ENCODE assay signal across 20 mouse cellular contexts in the genomic region with DNA sequence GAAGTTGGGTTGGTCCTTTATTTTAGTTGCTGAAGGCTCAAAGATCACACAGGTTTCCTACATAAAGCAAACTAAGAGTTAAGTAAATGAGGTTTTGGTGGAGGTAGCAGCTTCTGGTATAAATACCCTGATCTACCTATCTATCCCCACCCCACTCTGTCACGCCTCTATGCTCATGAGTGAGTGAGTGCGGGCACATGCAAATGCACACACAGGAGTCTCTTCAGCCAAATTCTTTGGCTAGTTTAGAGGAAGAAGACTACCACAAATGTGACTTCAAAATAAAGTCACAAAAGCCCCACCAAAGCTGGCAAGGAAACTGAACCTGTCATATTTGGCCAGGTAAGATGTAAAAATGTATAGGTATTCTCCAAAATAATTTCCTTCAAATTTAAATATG.
"Had no signal": no experiment of that assay in that cellular context is flagged by ENCODE, and none has a peak within 500 bp of the region (broad histone marks: within the 10 kb centered on the region; RNA-seq: fewer than 3 reads in every experiment).

No protein-coding gene starts in this region.

- H3K4me3 ChIP-seq: megakaryocyte, embryonic 14.5 days; midbrain, embryonic 13.5 days; midbrain, embryonic 15.5 days; neural tube, embryonic 12.5 days; stomach, embryonic 15.5 days had no signal

- H3K4me1 ChIP-seq: megakaryocyte, embryonic 14.5 days; midbrain, embryonic 15.5 days; neural tube, embryonic 12.5 days; stomach, embryonic 15.5 days had no signal

- H3K27me3 ChIP-seq: megakaryocyte, embryonic 14.5 days; midbrain, embryonic 13.5 days; midbrain, embryonic 15.5 days; neural tube, embryonic 12.5 days; stomach, embryonic 15.5 days had no signal

- ATAC-seq: midbrain, embryonic 13.5 days; midbrain, embryonic 15.5 days had no signal

- H3K27ac ChIP-seq: liver, embryonic 14.5 days; macrophage; midbrain, embryonic 13.5 days; midbrain, embryonic 15.5 days; neural tube, embryonic 12.5 days; stomach, embryonic 15.5 days; stomach, postnatal 0 days had no signal

- H3K36me3 ChIP-seq: midbrain, embryonic 13.5 days; midbrain, embryonic 15.5 days; neural tube, embryonic 12.5 days; stomach, embryonic 15.5 days had no signal

- DNase-seq: lung, adult 18-20 months; lung, embryonic 14.5 days; lung, postnatal 10 days; lung, postnatal 36 days; retina, postnatal 1 day; right cerebral cortex, adult 18-20 months; right cerebral cortex, postnatal 25 days; right cerebral cortex, postnatal 4 days; spleen, adult 18-20 months; thymus, adult 2 months; thymus, postnatal 14 days; thymus, postnatal 36 days had no signal
